Mouse (Mus musculus) cerebellum, adult 2 months (tissue): ENCODE results near the gene Sept10.

ENCODE experiments used
- CTCF ChIP-seq: fragments of 200-500 bp; IDR thresholded peaks from 2 replicates; pipeline ENCODE4 v1.5.1; 2011; ENCODE audit warnings: low read depth, mild to moderate bottlenecking, control low read depth, low read length, moderate library complexity, borderline replicate concordance; ENCODE audit not compliant: insufficient read depth
- POLR2A ChIP-seq: fragments of 200-500 bp; IDR thresholded peaks from 2 replicates; pipeline ENCODE4 v1.6.1; 2011; ENCODE audit warnings: low read length, control low read depth, borderline replicate concordance; ENCODE audit not compliant: insufficient read depth

GRCm38 (mm10) chr10:59196763-59197162, 24.9 kb downstream of the Sept10 start:
- TF ChIP-seq POLR2A, result no peak
- TF ChIP-seq CTCF, result no peak
